Mouse (Mus musculus): Measurements from ENCODE around the gene Chid1. TPM values are rescaled to one million over a fixed set of nuclear protein-coding genes. Genes with fewer than 3 reads are reported as not detected.

Chid1 gene
- polyA plus RNA-seq, 3 experiments from 2014 or later: 13.2 to 23.6 (median 14.6) TPM

- no peak for ATAC-seq
Observed at GRCm38 (mm10) chr7:141558329-141558776, 18.7 kb upstream of the Chid1 start.

DNA sequence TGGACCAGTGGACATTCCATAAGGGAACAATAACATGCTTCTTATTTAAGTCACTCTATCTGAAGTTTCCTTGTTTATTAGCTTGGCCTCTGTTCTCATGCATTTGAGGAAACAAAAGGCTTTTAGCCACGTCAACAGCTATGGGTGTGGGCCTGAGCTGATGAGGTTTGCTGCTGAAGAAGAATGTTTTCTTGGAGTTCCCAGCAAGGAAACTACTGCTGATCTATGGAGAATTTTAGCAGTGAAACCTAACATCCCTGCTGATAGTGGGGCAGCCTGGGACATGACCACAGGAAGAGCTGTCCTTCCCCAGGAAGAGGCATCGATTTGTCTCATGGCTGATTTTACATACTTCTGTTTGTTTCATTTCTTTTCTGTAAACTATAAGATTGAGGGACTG lies 10.8 kb upstream of the Chid1 start:
- ATAC-seq: no peak

GRCm38 (mm10) chr7:141549432-141550061 lies 9.9 kb upstream of the Chid1 start:
- ATAC-seq: no peak

DNA sequence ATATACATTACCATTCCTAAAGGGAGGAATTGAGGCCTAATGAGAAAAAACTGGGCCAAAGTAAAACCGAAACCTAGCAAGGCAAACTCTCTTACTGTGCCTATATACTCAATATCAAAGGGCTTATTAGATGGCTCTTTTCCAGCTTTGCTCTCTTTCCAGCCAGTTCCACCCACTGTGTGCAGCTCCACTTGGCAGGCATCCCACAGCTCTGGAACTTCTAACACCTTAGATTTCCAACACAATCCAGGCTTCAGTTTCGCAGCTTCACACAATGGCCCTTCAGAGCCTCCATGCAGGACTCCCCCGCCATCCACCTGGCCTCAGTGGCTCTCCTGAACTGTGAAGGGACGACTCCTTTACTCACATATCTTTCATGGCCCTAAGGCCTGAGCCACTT lies 5.0 kb upstream of the Chid1 start:
- no peak for ATAC-seq

DNA sequence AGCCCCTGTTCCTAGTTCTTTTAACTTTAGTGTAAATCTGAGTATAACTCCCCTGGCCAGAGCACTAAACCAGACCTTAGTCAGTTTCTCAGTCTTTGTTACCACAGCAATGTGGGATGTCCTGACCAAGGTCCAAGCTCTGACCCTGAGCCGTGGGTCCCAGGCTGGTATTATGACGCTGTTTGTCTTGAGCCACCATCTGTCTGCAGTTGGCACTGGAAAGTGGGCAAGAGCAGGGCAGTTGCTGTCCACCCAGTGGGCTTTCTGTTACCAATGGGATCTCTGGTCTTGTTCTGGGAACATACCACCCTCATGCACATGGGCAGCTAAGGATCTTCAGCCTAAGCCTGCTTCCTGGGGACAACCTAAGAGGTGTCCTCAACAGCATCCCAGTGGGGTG lies 2.9 kb upstream of the Chid1 start:
- ATAC-seq: no peak

DNA sequence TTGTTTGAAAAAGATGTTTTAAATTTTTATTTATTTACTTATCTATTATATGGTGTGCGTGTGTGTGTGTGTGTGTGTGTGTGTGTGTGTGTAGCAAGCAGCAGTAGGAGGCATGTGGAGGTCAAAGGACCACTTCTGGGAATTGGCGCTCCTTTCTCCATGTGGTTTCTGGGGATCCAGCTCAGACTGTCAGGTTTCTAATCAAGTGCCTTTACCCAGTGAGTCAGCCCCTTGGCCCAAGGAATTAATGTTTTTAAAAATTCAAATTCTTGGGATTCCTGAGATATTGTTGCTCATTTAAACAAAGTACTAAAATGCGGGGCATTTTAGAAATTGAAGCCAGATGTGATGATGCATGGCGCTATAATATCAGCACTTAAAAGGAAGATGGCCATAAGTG lies 2.0 kb upstream of the Chid1 start:
- no peak for ATAC-seq

- ATAC-seq: no peak
Observed at GRCm38 (mm10) chr7:141540312-141541081, 840 bp upstream of the Chid1 start.

GRCm38 (mm10) chr7:141538852-141539555 lies 653 bp downstream of the Chid1 start:
- ATAC-seq: peak; percentile 16

DNA sequence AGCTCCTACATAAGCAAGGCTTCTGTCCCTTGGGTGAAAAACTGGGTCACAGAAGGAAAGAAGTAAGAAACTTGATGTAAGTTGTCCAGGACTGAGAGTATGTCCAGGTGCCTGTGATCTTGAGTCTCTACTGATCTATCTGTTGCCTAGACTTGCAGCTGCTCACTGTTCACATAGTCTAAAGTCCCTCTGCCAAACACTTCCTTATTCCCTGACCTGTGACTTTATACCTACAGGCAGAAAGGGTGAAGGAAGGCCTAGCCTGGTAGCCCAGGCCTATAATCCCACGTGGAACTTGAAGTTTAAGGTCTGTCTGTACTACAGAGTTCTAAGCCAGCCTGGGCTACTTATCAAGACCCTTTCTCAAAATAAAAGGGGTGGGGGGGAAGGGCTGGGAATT lies 4.1 kb downstream of the Chid1 start:
- no peak for ATAC-seq

DNA sequence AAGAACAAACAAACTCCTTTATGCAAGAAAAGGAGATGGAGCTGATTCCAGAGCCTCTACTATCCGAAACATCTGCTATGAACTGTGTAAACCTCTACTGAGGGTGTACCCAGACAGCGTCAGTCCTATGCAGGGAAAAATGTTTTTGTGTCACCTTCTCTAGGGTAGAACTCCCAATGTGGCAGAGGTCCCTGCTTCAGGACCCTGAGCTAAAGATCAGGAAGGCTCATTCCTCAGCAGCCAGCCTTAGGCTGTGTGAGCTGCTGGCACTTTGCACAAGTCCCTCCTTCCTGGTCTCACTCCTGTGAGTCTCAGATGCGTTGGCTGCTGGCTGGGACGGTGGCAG lies 14.1 kb downstream of the Chid1 start:
- no peak for ATAC-seq

GRCm38 (mm10) chr7:141524760-141525579 lies 14.7 kb downstream of the Chid1 start:
- peak; percentile 58 for ATAC-seq

- no peak for ATAC-seq
Observed at GRCm38 (mm10) chr7:141524271-141524670, 15.4 kb downstream of the Chid1 start.

- no peak for ATAC-seq
Observed at GRCm38 (mm10) chr7:141523007-141523406, 16.6 kb downstream of the Chid1 start.

DNA sequence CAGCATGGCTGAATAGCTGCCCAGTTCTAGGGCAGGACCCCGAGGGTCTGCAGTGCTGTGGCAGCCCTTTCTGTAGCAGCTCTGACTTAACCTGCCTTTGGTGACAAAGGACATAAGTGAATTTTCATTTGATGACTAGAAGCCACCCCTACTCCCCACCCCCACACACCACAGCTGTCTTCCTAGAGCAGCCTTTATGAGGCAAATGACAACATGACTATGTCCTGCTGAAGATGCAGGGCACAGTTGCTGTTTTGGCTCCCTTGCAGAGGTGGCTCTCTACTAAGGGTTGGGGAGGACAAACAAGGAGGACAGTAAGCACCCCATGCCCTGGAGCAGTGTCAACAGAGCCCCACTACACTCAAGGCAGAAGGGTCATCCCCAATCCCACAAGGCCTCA lies 19.9 kb downstream of the Chid1 start:
- no peak for ATAC-seq

- ATAC-seq: no peak
Observed at GRCm38 (mm10) chr7:141518926-141519325, 20.7 kb downstream of the Chid1 start.

DNA sequence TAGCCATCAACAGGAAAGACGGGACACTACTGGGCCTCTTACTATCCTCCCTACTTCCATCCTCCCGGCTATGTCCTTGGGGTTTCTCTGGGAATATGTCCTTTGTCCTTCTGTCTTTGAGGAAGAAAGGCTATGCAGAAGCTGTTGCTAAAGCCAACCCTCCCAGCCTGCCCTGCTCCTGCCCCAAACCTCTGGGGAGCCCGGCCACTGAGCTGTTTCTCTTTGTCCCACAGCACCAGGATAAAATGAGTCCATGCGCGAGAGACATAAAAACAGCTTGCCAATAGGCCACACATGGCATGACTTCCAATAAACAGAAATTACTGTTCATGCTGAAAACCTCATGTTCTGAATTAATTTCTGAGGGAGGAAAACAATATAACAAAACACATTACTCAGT lies 21.4 kb downstream of the Chid1 start:
- ATAC-seq: no peak

- ATAC-seq: no peak
Observed at GRCm38 (mm10) chr7:141517638-141518037, 22.0 kb downstream of the Chid1 start.

DNA sequence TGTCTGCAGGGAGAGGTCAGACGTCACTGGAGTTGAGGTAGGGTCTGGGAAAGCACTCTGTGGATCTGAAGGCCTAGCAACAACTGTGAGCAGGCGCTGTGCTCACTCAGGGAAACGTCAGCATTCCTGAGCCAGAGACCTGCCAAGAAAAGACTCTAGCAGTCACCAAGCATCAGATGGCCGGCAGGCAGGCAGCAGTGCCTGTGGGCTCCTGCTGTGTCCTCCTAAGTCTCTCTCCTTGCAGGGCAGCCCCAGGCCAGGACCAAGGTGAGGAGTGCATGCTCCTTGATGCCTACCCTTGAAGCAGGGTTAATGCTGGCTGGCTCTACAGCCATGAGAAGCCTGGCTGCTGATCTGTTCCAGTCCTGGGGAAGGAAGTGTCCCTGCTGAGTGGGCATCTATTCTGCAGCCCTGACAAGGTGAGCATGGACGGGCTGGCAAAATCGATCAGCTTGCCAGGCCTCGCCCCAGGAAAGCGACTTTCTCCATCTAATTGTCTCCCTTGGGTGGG lies 28.9 kb downstream of the Chid1 start:
- no peak for ATAC-seq

- no peak for ATAC-seq
Observed at GRCm38 (mm10) chr7:141510196-141510595, 29.5 kb downstream of the Chid1 start.

DNA sequence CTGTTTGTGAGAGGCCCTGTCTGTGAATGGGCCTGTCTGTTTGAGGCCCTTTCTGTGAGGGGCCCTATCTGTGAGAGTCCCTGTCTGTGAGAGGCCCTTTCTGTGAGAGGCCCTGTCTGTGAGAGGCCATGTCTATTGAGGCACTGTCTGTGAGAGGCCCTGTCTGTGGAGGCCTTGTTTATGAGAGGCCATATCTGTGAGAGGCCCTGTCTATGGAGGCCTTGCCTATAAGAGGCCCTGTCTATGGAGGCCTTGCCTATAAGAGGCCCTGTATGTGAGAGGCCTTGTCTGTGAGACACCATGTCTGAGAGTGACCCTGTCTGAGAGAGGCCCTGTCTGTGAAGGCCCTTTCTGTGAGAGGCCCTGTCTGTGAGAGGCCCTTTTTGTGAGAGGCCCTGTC lies 31.5 kb downstream of the Chid1 start:
- ATAC-seq: no peak

GRCm38 (mm10) chr7:141506278-141506677 lies 33.4 kb downstream of the Chid1 start:
- no peak for ATAC-seq

DNA sequence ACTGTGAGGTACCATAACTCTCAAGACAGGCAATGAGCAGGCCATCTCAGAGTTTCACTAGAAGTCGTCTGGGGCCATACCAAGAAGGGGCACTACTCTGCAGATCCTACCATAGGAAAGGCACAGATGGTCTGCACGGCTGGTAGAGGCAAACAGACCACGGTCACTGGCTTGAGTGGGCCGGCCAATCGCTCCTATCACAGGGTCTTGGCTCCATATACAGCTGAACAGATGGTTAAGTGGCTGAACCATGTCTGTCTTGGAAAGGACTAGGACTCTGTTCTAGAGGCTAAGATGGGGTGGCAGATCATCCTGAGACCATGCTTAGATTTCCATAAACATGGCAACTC lies 37.1 kb downstream of the Chid1 start:
- no peak for ATAC-seq
